Mouse (Mus musculus) kidney, adult 2 months (tissue): ENCODE data around the gene Nop2. TPM values are rescaled to one million over a fixed set of nuclear protein-coding genes. Genes with fewer than 3 reads are reported as not detected.
"Not testable (repeated sequence)": the region's sequence is repeated elsewhere in the genome, so short reads cannot be mapped to it uniquely, and the experiment has no call there.

Experiments
- DNase-seq: peaks from one replicate; pipeline ENCODE4 v3.0.0; 2021
- H3K27ac ChIP-seq: fragments of 200-500 bp; 2 replicates; pipeline ENCODE4 v1.5.1; 2012; ENCODE audit warnings: low read depth, low read length, control low read depth, inconsistent platforms; ENCODE audit not compliant: insufficient read depth
- H3K27me3 ChIP-seq: fragments of 200-500 bp; replicated peaks from 2 replicates; pipeline ENCODE4 v1.6.1; 2012; ENCODE audit warnings: mild to moderate bottlenecking, moderate library complexity, low read length, inconsistent platforms; ENCODE audit not compliant: control insufficient read depth, insufficient read depth
- H3K36me3 ChIP-seq: fragments of 200-500 bp; 2 replicates; pipeline ENCODE4 v1.6.1; 2012; ENCODE audit warnings: mild to moderate bottlenecking, moderate library complexity, low read length, inconsistent platforms; ENCODE audit not compliant: control insufficient read depth, insufficient read depth
- H3K4me1 ChIP-seq: fragments of 200-500 bp; 2 replicates; pipeline ENCODE4 v1.6.1; 2011; ENCODE audit warnings: low read length; ENCODE audit not compliant: control insufficient read depth, insufficient read depth
- H3K4me3 ChIP-seq: fragments of 200-500 bp; 2 replicates; pipeline ENCODE4 v1.5.1; 2011; ENCODE audit warnings: mild to moderate bottlenecking, low read depth, low read length, control low read depth; ENCODE audit not compliant: insufficient read depth
- CTCF ChIP-seq: fragments of 200-500 bp; conservative IDR thresholded peaks from 2 replicates; pipeline ENCODE4 v1.5.1; 2011; ENCODE audit warnings: low read depth, mild to moderate bottlenecking, control low read depth, low read length, moderate library complexity, mixed read lengths; ENCODE audit not compliant: insufficient read depth, insufficient read length
- POLR2A ChIP-seq: fragments of 200-500 bp; IDR thresholded peaks from one replicate; pipeline ENCODE4 v1.6.1; 2011; ENCODE audit warnings: low read depth, low read length, control low read depth
- WGBS: fragments of 180-500 bp; shearing (Covaris S2); methylation state at CpG from one replicate; pipeline ENCODE4 v1.1.7; 2018; 5-methylcytosine and 5-hydroxymethylcytosine counted together
- polyA plus RNA-seq: library from polyadenylated mRNA; depleted of rRNA; stranded (reverse); fragments of >200 nt; gene quantifications from 2 replicates; pipeline ENCODE4 v1.2.3, GENCODE M21; 2012

Nop2 gene
- polyA plus RNA-seq, 1 experiment, result 16.5 TPM

- H3K4me3 ChIP-seq, result no peak overlapping the region
- TF ChIP-seq POLR2A (peak; percentile 8), CTCF (no peak)
- peak; percentile 90 for DNase-seq
- WGBS, result 28% methylated on average over 22 of the region's 22 CpGs
- H3K36me3 ChIP-seq, result peaks cover 5% of the 10 kb centered on the region
- H3K4me1 ChIP-seq, result no peaks in the 10 kb centered on the region; the same call in 1 of the 2 replicates
- H3K27ac ChIP-seq, result peak overlapping the region; percentile 33; the same call in 1 of the 2 replicates
- H3K27me3 ChIP-seq, result no peaks in the 10 kb centered on the region
Observed at GRCm38 (mm10) chr6:125160854-125161760, 29.4 kb downstream of the Nop2 start.

DNA sequence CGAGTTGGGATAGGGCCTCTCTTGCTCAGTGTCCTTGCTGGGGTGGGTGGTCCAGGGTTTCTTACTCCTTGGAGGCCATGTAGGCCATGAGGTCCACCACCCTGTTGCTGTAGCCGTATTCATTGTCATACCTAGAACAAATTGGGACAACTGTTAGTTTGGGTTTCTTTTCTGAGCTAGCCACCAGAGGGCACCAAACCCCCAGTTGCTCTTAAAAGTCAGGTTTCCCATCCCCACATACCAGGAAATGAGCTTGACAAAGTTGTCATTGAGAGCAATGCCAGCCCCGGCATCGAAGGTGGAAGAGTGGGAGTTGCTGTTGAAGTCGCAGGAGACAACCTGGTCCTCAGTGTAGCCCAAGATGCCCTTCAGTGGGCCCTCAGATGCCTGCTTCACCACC, 30.3 kb downstream of the Nop2 start:
- TF ChIP-seq CTCF, result peak; percentile 47
- not testable (repeated sequence) for H3K36me3 ChIP-seq, H3K4me3 ChIP-seq, H3K27ac ChIP-seq, H3K4me1 ChIP-seq, H3K27me3 ChIP-seq
- DNase-seq, result peak; percentile 73
- 5% methylated on average over 4 of the region's 5 CpGs for WGBS

GRCm38 (mm10) chr6:125162615-125163305, 31.1 kb downstream of the Nop2 start:
- not testable (repeated sequence) for H3K27ac ChIP-seq, DNase-seq, H3K36me3 ChIP-seq, H3K4me1 ChIP-seq, H3K4me3 ChIP-seq, H3K27me3 ChIP-seq
- WGBS, result 66% methylated on average over 13 of the region's 16 CpGs

GRCm38 (mm10) chr6:125163801-125164657, 32.3 kb downstream of the Nop2 start:
- peak; percentile 93 for DNase-seq
- Histone ChIP-seq H3K27me3 (no peaks in the 10 kb centered on the region), H3K4me1 (peaks cover 9% of the 10 kb centered on the region; the same call in 1 of the 2 replicates), H3K4me3 (peak overlapping the region; percentile 86), H3K36me3 (peaks cover 5% of the 10 kb centered on the region), H3K27ac (peak overlapping the region; percentile 84)
- TF ChIP-seq CTCF, result no peak
- peak; percentile 10 for TF ChIP-seq POLR2A
- 7% methylated on average over 20 of the region's 20 CpGs for WGBS

DNA sequence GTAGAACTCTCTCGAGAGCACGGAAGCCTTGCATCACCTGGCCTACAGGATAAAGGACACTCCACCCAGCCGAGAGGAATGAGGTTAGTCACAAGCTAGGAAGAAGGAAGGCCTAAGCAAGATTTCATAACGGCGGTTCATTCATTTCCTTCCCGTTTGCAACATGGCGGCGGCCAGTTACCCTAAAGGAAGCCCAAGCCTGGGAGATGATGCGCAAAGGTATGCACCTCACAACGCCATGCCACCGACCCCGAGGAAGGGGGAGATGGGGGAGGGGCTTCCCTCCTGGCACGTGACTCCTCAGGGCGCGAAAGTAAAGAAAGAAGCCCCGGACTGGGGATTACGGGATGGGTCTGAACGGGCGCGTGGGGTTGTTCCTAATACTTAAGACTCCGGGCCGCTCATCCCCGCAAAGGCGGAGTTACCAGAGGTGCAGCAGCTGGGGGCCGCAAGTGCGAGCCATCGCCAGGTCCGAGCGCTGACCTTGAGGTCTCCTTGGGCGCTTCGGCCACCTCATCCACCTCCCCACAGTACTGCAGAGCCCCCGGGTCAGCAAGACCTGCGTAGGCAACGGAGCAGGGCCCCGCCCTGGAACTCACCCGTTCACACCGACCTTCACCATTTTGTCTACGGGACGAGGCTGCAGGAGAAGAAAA, 33.1 kb downstream of the Nop2 start:
- Histone ChIP-seq H3K27me3 (no peaks in the 10 kb centered on the region), H3K27ac (peak overlapping the region; percentile 84), H3K4me3 (peak overlapping the region; percentile 86), H3K36me3 (peaks cover 5% of the 10 kb centered on the region), H3K4me1 (peaks cover 9% of the 10 kb centered on the region; the same call in 1 of the 2 replicates)
- peak; percentile 70 for DNase-seq
- WGBS, result under 1% methylated on average over 39 of the region's 39 CpGs
- no peak for TF ChIP-seq POLR2A
- no peak for TF ChIP-seq CTCF

DNA sequence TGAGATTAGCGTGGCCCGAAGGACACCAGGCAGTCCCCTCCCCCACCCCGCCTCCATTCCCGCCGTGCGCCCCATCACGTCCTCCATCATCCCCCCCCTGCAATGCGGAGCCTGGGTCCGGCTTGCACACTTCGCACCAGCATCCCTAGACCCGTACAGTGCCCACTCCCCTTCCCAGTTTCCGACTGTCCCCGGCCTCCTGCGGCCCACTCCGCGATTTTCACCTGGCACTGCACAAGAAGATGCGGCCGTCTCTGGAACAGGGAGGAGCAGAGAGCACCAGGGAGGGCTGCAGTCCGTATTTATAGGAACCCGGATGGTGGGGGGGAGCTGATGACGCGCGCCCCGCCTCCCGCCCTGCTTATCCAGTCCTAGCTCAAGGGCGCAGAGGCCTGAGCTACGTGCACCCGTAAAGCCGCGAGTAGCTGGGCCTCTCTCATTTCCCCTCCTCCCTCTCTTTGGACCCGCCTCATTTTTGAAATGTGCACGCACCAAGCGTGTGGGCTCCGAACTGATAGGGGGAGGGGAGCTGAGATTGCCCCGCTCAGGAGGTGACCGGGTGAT, 33.7 kb downstream of the Nop2 start:
- peak; percentile 98 for DNase-seq
- peaks cover 5% of the 10 kb centered on the region for H3K36me3 ChIP-seq
- peak overlapping the region; percentile 86 for H3K4me3 ChIP-seq
- H3K27ac ChIP-seq, result peak overlapping the region; percentile 87
- no peaks in the 10 kb centered on the region for H3K27me3 ChIP-seq
- H3K4me1 ChIP-seq, result peaks cover 9% of the 10 kb centered on the region; the same call in 1 of the 2 replicates
- WGBS, result 1% methylated on average over 36 of the region's 36 CpGs
- TF ChIP-seq CTCF (no peak), POLR2A (peak; percentile 98)
